Mouse (Mus musculus) gastrocnemius, postnatal 25 days (tissue): Measurements from ENCODE around the gene Pbld1. TPM values are rescaled to one million over a fixed set of nuclear protein-coding genes. Genes with fewer than 3 reads are reported as not detected.

Experiments
- DNase-seq: peaks from one replicate; pipeline ENCODE4 v3.0.0; 2022
- total RNA-seq, 2 experiments: library from RNA; stranded (reverse); gene quantifications; 1 replicate in 1 of 2; 2 replicates in 1 of 2; pipeline ENCODE4 v1.2.3; 2021

Gene Pbld1
- total RNA-seq, 2 experiments from 2014 or later: 0.35 to 1.1 TPM

DNA sequence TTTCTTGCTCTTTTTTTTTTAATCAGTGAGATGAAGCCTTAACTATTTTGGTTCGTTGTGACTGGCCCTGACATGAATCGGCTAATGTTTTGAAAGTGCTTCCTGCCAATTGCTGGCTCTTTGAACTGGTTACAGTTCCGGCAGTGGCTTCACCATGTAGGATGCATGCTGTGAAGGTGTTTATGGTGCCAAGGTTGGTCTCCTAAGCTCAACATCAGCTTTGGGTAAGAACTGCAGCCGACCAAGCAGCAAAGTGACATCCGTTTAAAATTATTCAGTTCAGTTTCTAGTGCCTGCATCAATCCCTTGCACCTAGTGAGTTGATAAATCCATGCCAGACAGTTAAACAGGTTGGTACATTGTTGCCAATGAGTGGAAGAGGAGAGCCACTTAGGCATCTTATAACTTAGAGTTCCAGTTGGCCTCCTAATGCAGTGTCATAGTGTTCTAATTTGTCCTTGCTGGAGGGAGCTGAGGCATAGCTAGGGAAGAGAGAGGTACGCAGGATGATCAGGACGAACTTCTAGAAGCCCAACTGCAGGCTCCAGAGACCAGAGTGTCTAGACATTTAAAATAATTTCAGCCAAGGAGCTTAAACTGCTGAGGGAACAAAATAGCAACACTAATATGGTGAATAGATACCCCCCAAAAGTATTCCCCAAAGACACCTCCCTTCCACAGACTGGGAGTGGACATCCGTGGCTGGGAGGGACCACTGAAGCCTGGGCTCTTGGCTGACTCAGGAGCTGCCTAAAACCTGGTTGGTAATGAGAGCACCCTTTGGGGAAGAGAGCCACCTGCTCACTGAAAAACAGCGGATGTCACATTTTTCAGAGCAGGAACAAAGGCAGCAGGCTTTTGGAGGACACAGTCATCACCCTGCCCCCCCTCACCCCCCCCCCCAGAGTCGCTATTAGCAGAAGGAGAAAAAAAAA lies 32.9 kb downstream of the Pbld1 start:
- no peak for DNase-seq

DNA sequence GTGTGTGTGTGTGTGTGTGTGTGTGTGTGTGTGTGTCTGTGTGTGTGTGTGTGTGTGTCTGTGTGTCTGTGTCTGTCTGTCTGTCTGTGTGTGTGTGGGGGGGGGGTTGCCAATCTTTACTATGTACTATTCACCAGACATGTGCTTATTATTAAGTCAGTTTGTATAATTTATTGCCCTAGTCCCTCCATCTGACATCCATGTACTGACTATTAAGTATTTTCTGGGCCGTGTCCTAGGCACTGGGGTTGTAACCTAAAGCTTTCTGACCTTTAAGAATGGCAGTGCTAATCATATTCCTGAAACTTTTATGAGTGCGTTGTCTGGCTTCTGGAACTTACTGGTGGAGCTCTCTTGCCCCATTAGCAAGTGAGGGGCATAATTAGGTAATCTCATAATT lies 36.8 kb downstream of the Pbld1 start:
- no peak for DNase-seq

DNA sequence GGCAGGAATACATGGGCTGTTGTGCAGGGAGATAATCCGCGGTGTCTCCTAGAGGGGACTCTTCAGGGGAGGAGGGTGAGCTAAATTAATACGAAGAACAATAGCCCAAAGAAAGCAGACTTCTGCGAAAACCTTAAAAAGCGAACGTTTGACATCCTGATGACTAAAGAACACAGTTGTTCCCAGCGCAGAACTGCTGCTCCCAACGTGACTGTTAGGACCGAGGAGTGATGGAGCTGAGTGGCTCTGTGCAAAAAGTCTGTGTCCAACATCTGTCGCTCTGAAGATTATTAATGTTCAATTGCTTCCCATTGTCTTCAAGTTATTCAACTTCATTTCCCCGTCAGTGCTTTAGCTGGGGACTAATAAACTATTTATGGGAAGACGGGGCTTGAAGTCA lies 38.2 kb downstream of the Pbld1 start:
- DNase-seq: no peak

DNA sequence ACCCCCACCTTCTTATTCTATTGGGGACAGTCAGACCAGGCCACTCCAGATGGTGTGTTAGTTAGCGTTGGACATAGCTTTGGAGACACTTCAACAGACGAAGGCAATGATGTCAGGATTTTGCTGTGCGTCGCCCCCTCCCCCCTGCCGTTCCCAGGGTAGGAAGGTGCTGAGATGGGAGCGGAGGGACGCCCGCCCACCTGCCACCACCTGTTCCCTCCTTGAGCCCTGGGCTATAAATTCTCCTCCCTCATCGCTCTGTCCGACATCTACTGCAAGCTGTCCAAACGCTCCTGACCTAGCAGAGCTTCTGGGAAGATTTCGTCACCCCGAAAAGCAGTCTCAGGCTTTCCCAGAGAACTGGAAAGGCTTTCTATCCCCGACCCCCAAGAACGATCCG lies 39.6 kb downstream of the Pbld1 start, which contains the start of gene Atoh7:
Atoh7 (plus strand) TSS at position 131 of the 400 bp plus-strand sequence.
- DNase-seq: no peak

DNA sequence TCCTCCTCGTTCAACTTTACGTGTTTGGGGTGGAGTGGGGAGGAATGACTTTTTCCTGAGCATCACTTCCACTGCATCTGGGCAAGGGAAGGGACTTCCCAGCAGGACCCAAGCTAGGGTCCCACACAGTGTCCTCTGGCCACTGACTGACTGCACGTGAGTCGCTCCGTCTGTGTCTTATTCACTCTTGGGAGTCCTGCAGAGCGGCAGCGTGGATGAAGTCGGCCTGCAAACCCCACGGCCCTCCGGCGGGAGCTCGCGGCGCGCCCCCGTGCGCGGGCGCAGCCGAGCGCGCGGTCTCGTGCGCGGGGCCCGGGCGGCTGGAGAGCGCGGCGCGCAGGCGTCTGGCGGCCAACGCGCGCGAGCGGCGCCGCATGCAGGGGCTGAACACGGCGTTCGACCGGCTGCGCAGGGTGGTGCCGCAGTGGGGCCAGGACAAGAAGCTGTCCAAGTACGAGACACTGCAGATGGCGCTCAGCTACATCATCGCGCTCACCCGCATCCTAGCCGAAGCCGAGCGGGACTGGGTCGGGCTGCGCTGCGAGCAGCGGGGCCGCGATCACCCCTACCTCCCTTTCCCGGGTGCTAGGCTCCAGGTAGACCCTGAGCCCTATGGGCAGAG lies 40.1 kb downstream of the Pbld1 start:
- peak; percentile 51 for DNase-seq

DNA sequence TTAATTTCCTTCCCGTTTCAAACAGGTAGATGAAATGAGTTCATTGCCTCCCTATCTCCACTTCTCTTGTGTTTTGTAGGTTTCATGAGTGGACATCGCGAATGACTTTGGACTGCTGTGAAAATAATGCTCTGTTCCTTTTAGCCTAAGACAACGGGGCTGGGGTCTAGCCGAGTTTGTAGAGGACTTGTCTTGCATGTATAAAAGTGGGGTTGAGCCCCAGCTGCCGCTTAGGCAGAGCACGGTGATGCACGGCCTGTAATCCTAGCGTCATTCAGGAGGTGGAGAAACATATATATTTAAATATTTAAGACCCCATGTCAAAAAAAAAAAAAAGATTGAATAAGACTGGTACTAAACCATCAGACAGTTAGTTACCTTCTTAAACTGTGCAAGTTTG lies 40.7 kb downstream of the Pbld1 start:
- DNase-seq: no peak

DNA sequence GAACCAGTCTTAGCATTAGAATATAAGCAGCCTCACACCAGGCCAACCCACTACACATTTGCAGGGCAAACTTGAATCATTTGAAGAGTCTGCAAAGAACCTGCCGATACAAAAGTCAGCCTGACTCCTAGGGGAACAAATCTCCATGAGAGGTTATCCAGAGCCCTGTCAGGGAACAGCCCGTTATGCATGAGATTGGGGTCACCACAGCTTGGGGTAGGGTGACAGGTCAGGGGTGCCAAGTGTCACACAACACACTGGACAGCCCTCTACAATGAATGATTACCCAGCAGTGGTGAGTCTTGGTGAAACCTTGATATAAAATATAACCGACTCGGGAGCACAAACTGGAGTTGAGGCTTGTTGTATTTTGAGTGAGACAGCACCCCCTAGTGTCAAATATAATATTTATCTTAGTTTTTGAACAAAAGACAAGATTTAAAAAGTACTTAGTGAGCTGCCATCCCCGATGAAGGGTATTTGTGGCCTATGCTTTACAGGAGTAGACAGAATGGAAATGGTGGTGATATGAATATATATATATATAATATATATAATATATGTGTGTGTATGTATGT lies 53.2 kb downstream of the Pbld1 start:
- DNase-seq: peak; percentile 4

DNA sequence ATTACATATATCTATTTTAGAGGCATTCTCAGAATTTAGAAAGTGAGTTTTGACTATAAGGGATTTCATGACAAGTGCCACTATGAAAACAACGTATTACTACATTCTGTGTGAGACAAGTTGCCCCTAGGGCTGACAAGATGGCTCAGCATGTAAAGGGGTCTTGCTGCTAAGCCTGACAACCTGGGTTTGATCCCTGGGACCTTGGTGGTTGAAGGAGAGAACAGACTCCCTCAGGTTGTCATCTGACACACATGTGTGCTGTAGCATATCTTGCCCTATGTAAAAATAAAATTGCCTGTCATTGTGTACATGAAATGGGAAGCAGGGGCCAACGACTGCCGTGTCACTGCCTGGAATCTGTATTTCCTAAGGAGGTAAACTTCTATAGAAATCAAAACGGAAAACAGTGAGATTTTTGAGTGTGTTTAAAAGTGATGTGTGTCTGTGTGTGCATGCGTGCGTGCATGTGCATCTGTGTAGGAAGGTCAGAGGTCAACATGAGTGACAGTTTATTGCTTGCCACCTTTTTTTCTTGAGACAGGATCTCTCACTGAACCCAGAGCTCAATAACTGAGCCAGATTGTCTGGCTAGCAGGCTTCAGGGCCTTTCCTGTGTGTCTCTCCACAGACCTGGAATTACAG lies 53.9 kb downstream of the Pbld1 start:
- DNase-seq: no peak

DNA sequence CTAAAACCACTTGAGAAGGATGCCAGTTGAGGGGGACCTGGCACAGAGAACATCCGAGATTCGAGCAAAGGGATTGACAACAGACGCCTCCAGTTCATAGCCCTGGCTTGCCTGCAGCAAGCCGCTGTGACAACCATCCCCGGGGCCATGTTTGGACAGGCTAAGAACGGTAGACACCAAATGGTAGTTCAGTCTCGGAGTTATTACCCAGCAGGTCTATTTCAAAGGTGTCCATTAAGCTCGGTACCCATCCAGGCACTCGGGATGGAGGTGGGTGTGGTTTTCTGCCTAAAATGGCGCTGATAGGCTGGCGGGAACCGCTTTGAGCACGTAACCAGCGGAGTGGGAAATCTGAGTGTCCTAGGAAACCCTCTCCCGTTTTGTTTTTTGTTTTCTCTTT lies 55.9 kb downstream of the Pbld1 start:
- DNase-seq: peak; percentile 4

DNA sequence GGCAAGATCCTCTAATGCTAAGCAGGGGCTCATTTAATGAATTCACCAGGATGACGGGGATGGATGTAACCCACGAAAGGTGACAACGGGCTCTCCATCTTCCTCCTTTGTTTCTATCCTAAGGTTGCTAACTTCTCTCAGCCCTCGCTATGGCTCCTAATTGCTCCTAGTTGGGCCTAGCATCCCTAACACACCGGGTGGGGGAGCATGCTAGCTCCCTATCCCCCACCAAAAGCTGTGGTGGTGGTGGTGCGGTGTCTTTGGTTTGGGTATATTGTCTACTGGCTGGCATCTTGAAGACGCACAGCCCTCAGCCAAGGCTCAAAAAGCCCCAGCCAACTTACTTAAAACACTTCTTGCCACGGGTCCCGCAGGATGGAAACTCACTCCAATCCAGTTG lies 56.4 kb downstream of the Pbld1 start:
- DNase-seq: no peak

DNA sequence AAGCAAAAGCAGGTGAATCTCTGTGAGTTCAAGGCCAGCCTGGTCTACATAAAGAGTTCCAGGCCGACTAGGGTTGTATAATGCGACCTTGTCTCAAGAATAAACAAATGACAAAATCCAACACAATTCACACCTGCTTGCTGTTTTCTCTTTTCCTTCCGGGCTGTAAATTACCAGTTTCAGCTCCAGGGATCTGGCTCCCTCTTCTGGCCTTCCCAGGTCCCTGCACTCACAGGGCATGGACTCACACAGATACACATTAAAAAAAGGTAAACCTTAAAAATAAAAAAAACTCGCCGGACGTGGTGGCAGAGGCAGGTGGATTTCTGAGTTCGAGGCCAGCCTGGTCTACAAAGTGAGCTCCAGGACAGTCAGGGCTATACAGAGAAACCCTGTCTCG lies 57.6 kb downstream of the Pbld1 start:
- DNase-seq: no peak

DNA sequence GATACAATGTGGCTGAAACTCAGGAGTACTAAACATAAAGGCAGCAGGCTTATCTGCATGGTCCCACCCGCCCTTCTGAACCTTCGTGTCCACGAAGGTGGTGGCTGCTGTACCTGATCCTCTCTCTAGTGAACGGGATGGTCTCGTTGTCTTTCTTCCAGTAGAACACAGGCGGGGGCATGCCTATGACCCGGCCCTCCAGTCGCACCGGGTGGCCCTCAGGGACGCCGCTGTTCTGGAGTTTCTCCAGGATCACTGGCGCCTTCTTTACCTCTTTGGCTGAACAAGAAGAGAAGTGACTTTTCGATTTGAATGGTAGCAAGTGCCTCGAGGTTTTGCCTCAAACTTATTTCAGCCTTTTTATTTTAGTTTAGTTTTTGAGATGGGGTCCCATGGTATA lies 60.0 kb downstream of the Pbld1 start:
- DNase-seq: no peak

DNA sequence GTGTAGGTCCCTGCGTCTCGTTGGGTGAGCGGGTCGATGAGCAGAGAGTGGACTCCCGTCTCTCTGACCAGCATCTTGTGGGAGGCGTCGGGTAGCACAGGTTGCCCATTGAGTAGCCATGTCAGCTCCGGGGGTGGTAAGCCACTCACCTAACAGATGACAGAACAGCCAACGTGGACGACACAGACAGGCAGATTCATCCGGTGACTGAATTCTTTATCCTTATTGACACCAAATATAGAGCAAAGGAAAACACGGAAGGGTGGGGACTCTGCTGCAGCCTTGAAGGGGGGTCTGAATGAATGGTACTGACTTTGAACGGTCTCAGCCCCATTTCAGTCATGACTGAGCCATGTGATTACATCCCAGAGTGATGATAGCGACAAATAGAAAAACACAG lies 62.0 kb downstream of the Pbld1 start:
- no peak for DNase-seq

DNA sequence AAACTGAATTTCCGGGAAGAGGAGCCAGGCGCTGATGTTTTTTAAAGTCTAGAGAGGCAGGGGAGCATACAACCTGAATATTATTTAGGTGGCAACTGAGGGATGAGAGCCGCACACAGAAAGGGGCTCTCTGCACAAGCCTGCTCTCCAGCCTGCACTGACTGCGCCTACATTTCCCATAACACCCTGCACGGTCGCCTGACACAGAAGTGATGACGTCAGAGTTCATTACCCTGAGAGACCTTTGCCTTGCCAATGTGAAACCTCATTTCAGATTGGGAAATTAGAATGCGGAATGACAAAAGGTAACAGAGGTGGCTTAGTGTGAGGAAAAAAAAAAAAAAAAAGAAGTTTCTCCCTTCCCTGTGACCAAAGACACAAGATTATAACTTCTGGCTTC lies 62.6 kb downstream of the Pbld1 start:
- DNase-seq: no peak

DNA sequence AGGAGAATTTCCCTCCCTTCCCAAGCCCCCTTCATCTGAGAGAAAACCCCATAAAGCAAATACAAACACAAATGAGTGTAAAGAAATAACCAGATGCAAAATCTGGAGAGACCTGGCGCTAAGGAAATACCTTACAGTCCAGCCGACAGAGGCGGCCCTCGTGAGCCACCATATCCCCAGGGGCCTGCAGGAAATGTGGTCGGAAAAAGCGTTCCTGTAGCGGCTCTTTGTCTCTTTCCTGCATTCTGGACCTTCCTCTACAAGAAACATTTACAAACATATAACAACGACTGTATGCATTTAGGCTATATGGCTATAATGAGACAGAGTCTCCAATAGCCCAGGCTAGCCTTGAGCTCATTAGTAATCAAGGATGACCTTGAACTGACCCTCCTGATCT lies 63.2 kb downstream of the Pbld1 start:
- no peak for DNase-seq

DNA sequence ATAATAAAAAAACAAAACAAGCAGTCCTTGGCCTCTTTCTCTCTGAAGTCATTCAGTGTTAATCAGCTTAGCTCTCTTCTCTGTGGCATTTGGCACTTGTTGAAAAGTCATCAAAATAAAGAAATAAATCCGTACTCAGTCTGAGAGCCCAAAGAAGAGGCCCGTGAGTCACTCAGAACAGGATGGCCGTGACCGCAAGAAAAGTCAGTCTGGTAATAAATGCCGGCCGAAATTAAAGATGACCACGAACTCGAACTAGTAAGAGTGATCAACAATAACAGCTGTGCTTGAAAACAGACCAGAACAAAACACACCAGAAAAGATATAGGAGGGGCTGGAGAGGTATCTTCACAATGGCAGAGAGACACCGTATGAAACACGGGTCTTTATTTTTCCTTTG lies 64.1 kb downstream of the Pbld1 start:
- DNase-seq: no peak

DNA sequence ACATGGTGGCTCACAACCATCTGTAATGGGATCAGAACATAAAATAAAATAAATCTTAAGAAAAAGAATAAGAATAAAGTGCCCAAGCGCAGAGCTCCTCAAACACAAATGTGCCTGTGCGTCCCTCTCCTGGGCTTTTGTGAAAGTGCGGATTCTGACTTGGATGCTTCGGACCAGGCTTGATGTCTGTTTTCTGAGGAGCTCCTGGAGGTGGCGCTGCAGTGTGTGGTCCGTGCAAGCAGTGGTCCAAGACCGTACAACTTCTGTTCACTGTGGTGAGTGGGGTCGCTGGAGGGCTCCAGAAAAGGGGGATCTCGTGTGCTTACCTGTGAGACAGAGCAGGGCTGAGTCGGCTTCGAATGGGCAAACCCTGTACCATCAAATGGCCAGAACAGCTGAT lies 65.4 kb downstream of the Pbld1 start:
- DNase-seq: no peak

DNA sequence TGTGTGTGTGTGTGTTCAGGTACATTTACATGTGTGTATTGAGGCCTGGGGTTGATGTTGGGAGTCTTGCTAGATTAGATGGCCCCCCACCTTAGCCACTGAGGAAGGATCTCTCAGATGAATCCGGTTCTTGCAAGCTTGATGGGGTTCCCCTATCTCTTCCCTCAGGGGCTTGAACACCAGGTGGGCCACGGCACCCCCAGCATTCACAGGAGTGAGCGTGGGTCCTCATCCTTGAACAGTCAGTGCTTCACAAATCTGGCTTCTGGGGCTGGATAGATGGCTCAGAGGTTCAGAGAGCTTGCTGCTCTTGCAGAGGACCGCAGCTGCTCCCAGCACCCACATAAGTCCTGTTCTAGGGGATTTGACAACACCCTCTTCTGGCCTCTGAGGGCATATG lies 66.2 kb downstream of the Pbld1 start:
- DNase-seq: no peak

DNA sequence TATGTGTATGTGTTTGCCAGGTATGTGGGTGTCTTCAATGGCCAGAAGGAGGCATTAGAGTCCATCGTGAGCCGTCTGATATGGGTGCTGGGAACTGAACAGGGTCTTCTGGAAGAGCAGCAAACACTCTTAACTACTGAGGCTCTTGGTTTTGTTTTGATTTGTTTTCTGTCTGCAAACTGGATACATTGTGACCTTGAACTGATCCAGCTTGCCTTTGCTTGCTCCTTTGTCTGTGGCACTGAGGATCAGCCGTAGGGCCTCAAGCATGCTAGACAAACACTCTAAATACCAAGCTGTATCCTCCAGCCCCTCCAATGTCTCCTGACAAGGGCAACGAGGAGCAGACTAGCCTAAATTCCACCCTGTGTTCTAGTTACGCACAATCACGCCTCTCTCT lies 67.2 kb downstream of the Pbld1 start:
- no peak for DNase-seq
